8 mouse cellular contexts compared by ENCODE assay signal in the genomic region with DNA sequence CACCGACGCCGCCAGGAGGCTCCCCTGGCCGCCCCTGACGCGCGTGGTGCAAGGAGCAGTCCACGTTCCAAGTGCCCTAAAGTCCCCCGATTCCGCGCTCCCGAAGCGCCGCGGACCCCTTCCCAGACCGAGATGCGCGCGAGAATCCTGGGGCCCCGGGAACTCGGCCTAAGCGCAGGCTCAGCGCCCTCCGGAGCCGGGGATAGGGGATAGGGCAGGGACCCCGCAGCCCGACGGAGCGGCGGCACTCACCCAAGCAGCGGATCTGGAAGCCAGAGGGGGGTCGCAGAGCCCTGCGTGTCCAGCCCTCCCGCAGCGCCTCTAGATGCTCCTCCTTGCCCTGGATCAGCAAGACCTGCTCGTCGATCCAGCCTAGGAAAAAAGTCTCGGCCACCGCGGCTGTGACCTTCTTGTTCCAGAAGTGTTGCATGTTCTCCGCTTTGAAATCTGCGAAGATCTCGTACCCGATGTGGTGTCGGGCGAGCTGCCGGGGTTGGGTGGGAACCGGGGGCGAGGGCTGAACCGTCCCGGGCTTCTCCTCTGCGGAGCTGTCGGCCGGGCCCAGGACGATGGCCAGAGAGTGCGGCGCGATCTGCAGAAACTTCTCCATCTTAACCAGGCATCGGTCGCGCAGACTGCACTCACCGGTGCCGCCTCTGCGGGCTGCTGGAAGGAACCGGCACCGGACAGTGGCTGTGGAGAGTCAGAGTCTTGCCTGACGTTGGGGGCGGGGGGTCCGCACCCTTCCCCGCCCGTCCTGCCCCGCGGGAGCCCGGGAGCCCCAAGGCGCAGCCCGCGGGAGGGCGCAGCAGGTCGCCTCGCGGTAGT. TPM values are rescaled to one million over a fixed set of nuclear protein-coding genes. Genes with fewer than 3 reads are reported as not detected.
DNase-seq lines count a peak whose midpoint lies in the region; ATAC-seq and TF ChIP-seq lines count a peak whose summit lies in the region.

No protein-coding gene starts in this region.

- no peaks in the 10 kb centered on the region for H3K9me3 ChIP-seq in ES-E14 (ENCODE audit: control insufficient read depth, insufficient read depth, low read depth, low read length)
- no peaks in the 10 kb centered on the region for H3K9me3 ChIP-seq in hindbrain, embryonic 10.5 days
- H3K9me3 ChIP-seq in limb, embryonic 15.5 days, result no peaks in the 10 kb centered on the region
- H3K9me3 ChIP-seq in midbrain, postnatal 0 days (ENCODE audit: low read length), result no peaks in the 10 kb centered on the region

- no peak for TF ChIP-seq CTCF in embryonic fibroblast, embryonic 13.5 days (IDR thresholded peaks at IDR 0.05; ENCODE audit: borderline replicate concordance, insufficient read depth, low read length)
- no peak for TF ChIP-seq CTCF in midbrain, postnatal 0 days (IDR thresholded peaks at IDR 0.05)

- peak; percentile 28; the same call in 1 of the 2 replicates for ATAC-seq in frontal cortex, adult (ENCODE audit: low TSS enrichment)
- ATAC-seq in limb, embryonic 15.5 days (ENCODE audit: insufficient number of reproducible peaks, low FRiP score, low TSS enrichment, low read depth), result peak; percentile 31; the same call in 1 of the 2 replicates
- ATAC-seq in midbrain, postnatal 0 days (ENCODE audit: low FRiP score), result peak; percentile 53

- H3K9ac ChIP-seq in ES-E14 (ENCODE audit: insufficient read depth, low read depth, low read length, poor library complexity, severe bottlenecking), result peak overlapping the region; percentile 54
- H3K9ac ChIP-seq in limb, embryonic 15.5 days, result peak overlapping the region; percentile 44
- peak overlapping the region; percentile 37 for H3K9ac ChIP-seq in midbrain, postnatal 0 days (replicated peaks; ENCODE audit: low read length, poor library complexity, severe bottlenecking)

- under 1% methylated on average over 81 of the region's 81 CpGs for WGBS in hindbrain, embryonic 10.5 days
- WGBS in limb, embryonic 15.5 days, result under 1% methylated on average over 79 of the region's 81 CpGs
- 1% methylated on average over 77 of the region's 81 CpGs for WGBS in midbrain, postnatal 0 days

- no peaks in the 10 kb centered on the region for H3K36me3 ChIP-seq in ES-E14 (ENCODE audit: control insufficient read depth, insufficient read depth, low read length, poor library complexity, severe bottlenecking)
- no peaks in the 10 kb centered on the region for H3K36me3 ChIP-seq in hindbrain, embryonic 10.5 days
- no peaks in the 10 kb centered on the region for H3K36me3 ChIP-seq in limb, embryonic 15.5 days
- H3K36me3 ChIP-seq in midbrain, postnatal 0 days (ENCODE audit: insufficient read depth, low read length), result no peaks in the 10 kb centered on the region

- in situ Hi-C loops in ES-E14 (cut with MboI; ENCODE audit: low sequenced_read_pairs in 2 of 2, unreplicated experiment in 2 of 2), result no loop called here

- H3K4me1 ChIP-seq in ES-E14 (ENCODE audit: control insufficient read depth in 2 of 2, insufficient read depth in 2 of 2, low read length in 2 of 2, poor library complexity in 1 of 2), result no peaks in the 10 kb centered on the region
- H3K4me1 ChIP-seq in embryonic fibroblast, embryonic 13.5 days (ENCODE audit: control insufficient read depth, insufficient read depth, low read length), result no peaks in the 10 kb centered on the region
- peaks cover 44% of the 10 kb centered on the region for H3K4me1 ChIP-seq in hindbrain, embryonic 10.5 days (replicated peaks)
- H3K4me1 ChIP-seq in limb, embryonic 15.5 days, result peaks cover 24% of the 10 kb centered on the region
- peaks cover 14% of the 10 kb centered on the region for H3K4me1 ChIP-seq in midbrain, postnatal 0 days (ENCODE audit: insufficient read depth, low read length)

- peak overlapping the region; percentile 81 to 83 for H3K4me3 ChIP-seq in ES-E14 (ENCODE audit: insufficient read depth in 1 of 2, low read depth in 1 of 2, low read length in 2 of 2, poor library complexity in 1 of 2, severe bottlenecking in 1 of 2)
- peak overlapping the region; percentile 53 for H3K4me3 ChIP-seq in embryonic fibroblast, embryonic 13.5 days (ENCODE audit: insufficient read depth, low read length)
- H3K4me3 ChIP-seq in hindbrain, embryonic 10.5 days, result peak overlapping the region; percentile 72
- peak overlapping the region; percentile 73 for H3K4me3 ChIP-seq in limb, embryonic 15.5 days
- H3K4me3 ChIP-seq in midbrain, postnatal 0 days (ENCODE audit: low read depth, low read length), result peak overlapping the region; percentile 56

- no peak for TF ChIP-seq POLR2A in embryonic fibroblast, embryonic 13.5 days (IDR thresholded peaks at IDR 0.05; ENCODE audit: low read depth, low read length)

- H3K4me2 ChIP-seq in limb, embryonic 15.5 days, result peak overlapping the region; percentile 96
- H3K4me2 ChIP-seq in midbrain, postnatal 0 days (ENCODE audit: low read depth, low read length, poor library complexity, severe bottlenecking), result peak overlapping the region; percentile 84

- H3K27me3 ChIP-seq in hindbrain, embryonic 10.5 days (ENCODE audit: insufficient read depth, poor library complexity, severe bottlenecking), result peaks cover 87% of the 10 kb centered on the region
- peaks cover 55% of the 10 kb centered on the region for H3K27me3 ChIP-seq in limb, embryonic 15.5 days
- peaks cover 52% of the 10 kb centered on the region for H3K27me3 ChIP-seq in midbrain, postnatal 0 days (ENCODE audit: insufficient read depth, low read length)

- no peak for DNase-seq in frontal cortex, adult 2 months (ENCODE audit: extremely low spot score in 1 of 2, low spot score in 1 of 2)
- DNase-seq in ES-E14 (ENCODE audit: low read depth, low spot score), result peak; percentile 29
- DNase-seq in hindbrain, embryonic 10.5 days (ENCODE audit: low spot score), result peak; percentile 74
- DNase-seq in midbrain, postnatal 0 days (ENCODE audit: low spot score), result no peak
- DNase-seq in natural killer cell, adult 2 months (ENCODE audit: low spot score in 2 of 2), result no peak

- H3K27ac ChIP-seq in ES-E14 (ENCODE audit: insufficient read depth, low read depth, low read length, poor library complexity, severe bottlenecking), result no peak overlapping the region
- no peak overlapping the region for H3K27ac ChIP-seq in embryonic fibroblast, embryonic 13.5 days (ENCODE audit: insufficient read depth, low read length)
- peak overlapping the region; percentile 70 for H3K27ac ChIP-seq in hindbrain, embryonic 10.5 days
- H3K27ac ChIP-seq in limb, embryonic 15.5 days, result peak overlapping the region; percentile 47; the same call in 1 of the 2 replicates
- H3K27ac ChIP-seq in midbrain, postnatal 0 days (ENCODE audit: low read depth, low read length), result no peak overlapping the region

TF ChIP-seq in ES-E14, 5 proteins besides CTCF, POLR2A, EP300 and RAD21:
- TF ChIP-seq HCFC1 (IDR thresholded peaks at IDR 0.05; ENCODE audit: borderline replicate concordance, insufficient read depth, low read length) (no peak), ZC3H11A (IDR thresholded peaks at IDR 0.05; ENCODE audit: borderline replicate concordance, low read depth, low read length) (no peak), MAFK (IDR thresholded peaks at IDR 0.05; ENCODE audit: insufficient read depth, low read depth, low read length) (no peak), ZNF384 (IDR thresholded peaks at IDR 0.05; ENCODE audit: low read depth, low read length) (no peak), CHD2 (IDR thresholded peaks at IDR 0.05; ENCODE audit: low read depth, low read length) (no peak)
TF ChIP-seq in ES-E14: peak in this region for 0.

RNA-seq across cellular contexts. Expression of a gene that starts 33.3 kb away (rescaled TPM):
- polyA plus RNA-seq in frontal cortex, adult 2 months (2012; rRNA removed), result 28.0 and 29.4 TPM in 2 replicates
- 6.8 and 8.2 TPM in 2 replicates for total RNA-seq in ES-E14 (2012; rRNA removed)
- polyA plus RNA-seq in embryonic fibroblast, embryonic 13.5 days (2011; ENCODE audit: insufficient read length, low read depth, missing spikeins), result 30.9 and 33.7 TPM in 2 replicates
- polyA plus RNA-seq in hindbrain, embryonic 10.5 days (2016; fragmentation: Nextera tagmentation; extraction: Ambion mirVana), result 18.4 and 23.2 TPM in 2 replicates
- 11.5 and 14.4 TPM in 2 replicates for polyA plus RNA-seq in limb, embryonic 15.5 days (2015; fragmentation: Nextera tagmentation; extraction: Ambion mirVana)
- total RNA-seq in midbrain, postnatal 0 days (2014; rRNA removed), result 123 and 125 TPM in 2 replicates
- polyA plus RNA-seq in midbrain, postnatal 0 days (2015; fragmentation: Nextera tagmentation; extraction: Ambion mirVana), result 35.7 and 42.8 TPM in 2 replicates

Comparison
In these comparisons a context has a peak if more than half of its experiments do, and no peak if none do; other contexts are left out.
1. DNase-seq: peak in ES-E14 (single experiment) and hindbrain, embryonic 10.5 days (single experiment); none in frontal cortex, adult 2 months (0 of 2), midbrain, postnatal 0 days (single experiment) and natural killer cell, adult 2 months (0 of 2).
2. H3K27ac ChIP-seq: peak in hindbrain, embryonic 10.5 days (single experiment) and limb, embryonic 15.5 days (single experiment); none in ES-E14 (single experiment), embryonic fibroblast, embryonic 13.5 days (single experiment) and midbrain, postnatal 0 days (single experiment).
3. Peak in every context shown above with its lines, with median percentiles within 50 percentile points of each other: ATAC-seq, H3K4me3 ChIP-seq and H3K9ac ChIP-seq.